Mouse (Mus musculus) kidney, embryonic 16.5 days (tissue): ENCODE data around the gene Hbb-y. TPM values are rescaled to one million over a fixed set of nuclear protein-coding genes. Genes with fewer than 3 reads are reported as not detected.
A peak's percentile ranks its signal among the peaks of the same experiment; 100 is the strongest.

ENCODE experiments used
- ATAC-seq: fragments of 200-750 bp; cut with Nextera tagmentation; 2 replicates; pipeline ENCODE4 v1.8.0; 2017; ENCODE audit warnings: moderate TSS enrichment; ENCODE audit not compliant: low FRiP score, low TSS enrichment
- H3K27ac ChIP-seq: fragments of 300-500 bp; sonication (generic); 2 replicates; pipeline ENCODE4 v1.5.1; 2014; ENCODE audit warnings: low read length
- H3K27me3 ChIP-seq: fragments of 300-500 bp; sonication (generic); 2 replicates; pipeline ENCODE4 v1.6.1; 2014; ENCODE audit warnings: low read length, control low read depth, mixed read lengths; ENCODE audit not compliant: insufficient read depth
- H3K36me3 ChIP-seq: fragments of 300-500 bp; sonication (generic); 2 replicates; pipeline ENCODE4 v1.6.1; 2014; ENCODE audit warnings: low read length, control low read depth, mixed read lengths; ENCODE audit not compliant: insufficient read depth
- H3K4me1 ChIP-seq: fragments of 300-500 bp; sonication (generic); 2 replicates; pipeline ENCODE4 v1.6.1; 2014; ENCODE audit warnings: low read length, control low read depth, mixed read lengths; ENCODE audit not compliant: insufficient read depth
- H3K4me2 ChIP-seq: fragments of 300-500 bp; sonication (generic); replicated peaks from 2 replicates; pipeline ENCODE4 v1.6.1; 2014; ENCODE audit warnings: low read depth, low read length
- H3K4me3 ChIP-seq: fragments of 300-500 bp; sonication (generic); 2 replicates; pipeline ENCODE4 v1.5.1; 2014; ENCODE audit warnings: mild to moderate bottlenecking, low read length
- H3K9ac ChIP-seq: fragments of 300-500 bp; sonication (generic); replicated peaks from 2 replicates; pipeline ENCODE4 v1.6.1; 2014; ENCODE audit warnings: low read length
- H3K9me3 ChIP-seq: fragments of 300-500 bp; sonication (generic); 2 replicates; pipeline ENCODE4 v1.6.1; 2016; ENCODE audit warnings: low read length, control low read depth
- WGBS: fragments of 180-500 bp; shearing (Covaris S2); extraction: QIAGEN DNeasy Blood & Tissue Kit; methylation state at CpG from one replicate; pipeline ENCODE4 v1.1.7; 2014; 5-methylcytosine and 5-hydroxymethylcytosine counted together
- polyA plus RNA-seq: library from polyadenylated mRNA; unstranded; fragments of >200 nt; fragmentation: Nextera tagmentation; extraction: Ambion mirVana; gene quantifications from 2 replicates; pipeline ENCODE4 v1.2.1, GENCODE M21; 2015

The Hbb-y gene
- polyA plus RNA-seq, result 50.5 and 57.1 TPM in 2 replicates

GRCm38 (mm10) chr7:103853090-103853489 lies at the start of gene Hbb-y:
Hbb-y (minus strand) TSS chr7:103853216.
- ATAC-seq, result no peak
- no peaks in the 10 kb centered on the region for H3K9me3 ChIP-seq
- 71% methylated on average over 2 of the region's 2 CpGs for WGBS
- H3K4me3 ChIP-seq, result no peak within 1 kb of the TSS
- H3K4me2 ChIP-seq, result no peak within 1 kb of the TSS
- H3K4me1 ChIP-seq, result no peaks in the 10 kb centered on the region
- H3K27ac ChIP-seq, result no peak within 1 kb of the TSS
- H3K9ac ChIP-seq, result no peak within 1 kb of the TSS
- H3K36me3 ChIP-seq, result no peaks in the 10 kb centered on the region
- H3K27me3 ChIP-seq, result no peaks in the 10 kb centered on the region

GRCm38 (mm10) chr7:103894385-103894784 lies 41.4 kb upstream of the Hbb-y start, which contains the start of gene Olfr64:
Olfr64 (minus strand) TSS chr7:103894485.
- Histone ChIP-seq H3K4me2 (no peak within 1 kb of the TSS), H3K9me3 (no peaks in the 10 kb centered on the region), H3K4me3 (no peak within 1 kb of the TSS), H3K36me3 (no peaks in the 10 kb centered on the region), H3K9ac (no peak within 1 kb of the TSS), H3K27ac (no peak within 1 kb of the TSS), H3K27me3 (no peaks in the 10 kb centered on the region), H3K4me1 (no peaks in the 10 kb centered on the region)
- no peak for ATAC-seq
- WGBS, result 63% methylated on average over 1 of the region's 1 CpGs

- Histone ChIP-seq H3K4me1 (no peaks in the 10 kb centered on the region), H3K36me3 (no peaks in the 10 kb centered on the region), H3K9me3 (no peaks in the 10 kb centered on the region), H3K4me2 (no peak within 1 kb of the TSS), H3K9ac (no peak within 1 kb of the TSS), H3K27me3 (no peaks in the 10 kb centered on the region), H3K4me3 (no peak within 1 kb of the TSS), H3K27ac (no peak within 1 kb of the TSS)
- no peak for ATAC-seq
Measured at GRCm38 (mm10) chr7:103886152-103886551, 33.1 kb upstream of the Hbb-y start, which contains the start of gene Olfr66. Olfr66 (minus strand) TSS chr7:103886252.

GRCm38 (mm10) chr7:103877093-103877492 lies 24.1 kb upstream of the Hbb-y start:
- WGBS, result 89% methylated on average over 2 of the region's 2 CpGs
- H3K4me3 ChIP-seq, result no peak overlapping the region
- no peak for ATAC-seq
- H3K27me3 ChIP-seq, result no peaks in the 10 kb centered on the region
- H3K4me2 ChIP-seq, result no peak overlapping the region
- no peak overlapping the region for H3K27ac ChIP-seq
- H3K9me3 ChIP-seq, result no peaks in the 10 kb centered on the region
- no peak overlapping the region for H3K9ac ChIP-seq
- H3K36me3 ChIP-seq, result no peaks in the 10 kb centered on the region
- H3K4me1 ChIP-seq, result no peaks in the 10 kb centered on the region

GRCm38 (mm10) chr7:103874451-103874850 lies 21.4 kb upstream of the Hbb-y start:
- no peaks in the 10 kb centered on the region for H3K4me1 ChIP-seq
- no peaks in the 10 kb centered on the region for H3K9me3 ChIP-seq
- no peak for ATAC-seq
- H3K27me3 ChIP-seq, result no peaks in the 10 kb centered on the region
- 53% methylated on average over 5 of the region's 5 CpGs for WGBS
- H3K36me3 ChIP-seq, result no peaks in the 10 kb centered on the region
- no peak overlapping the region for H3K4me2 ChIP-seq
- no peak overlapping the region for H3K9ac ChIP-seq
- H3K4me3 ChIP-seq, result no peak overlapping the region
- H3K27ac ChIP-seq, result no peak overlapping the region

GRCm38 (mm10) chr7:103873064-103873463 lies 20.0 kb upstream of the Hbb-y start:
- H3K9me3 ChIP-seq, result no peaks in the 10 kb centered on the region
- no peak overlapping the region for H3K4me2 ChIP-seq
- H3K9ac ChIP-seq, result no peak overlapping the region
- no peak overlapping the region for H3K27ac ChIP-seq
- H3K27me3 ChIP-seq, result no peaks in the 10 kb centered on the region
- no peaks in the 10 kb centered on the region for H3K4me1 ChIP-seq
- H3K36me3 ChIP-seq, result no peaks in the 10 kb centered on the region
- no peak overlapping the region for H3K4me3 ChIP-seq
- 6% methylated on average over 1 of the region's 1 CpGs for WGBS
- ATAC-seq, result no peak

- Histone ChIP-seq H3K4me3 (no peak overlapping the region), H3K27me3 (no peaks in the 10 kb centered on the region), H3K4me2 (no peak overlapping the region), H3K27ac (no peak overlapping the region), H3K9me3 (no peaks in the 10 kb centered on the region), H3K4me1 (no peaks in the 10 kb centered on the region), H3K9ac (no peak overlapping the region), H3K36me3 (no peaks in the 10 kb centered on the region)
- ATAC-seq, result no peak
Measured at GRCm38 (mm10) chr7:103870667-103871066, 17.7 kb upstream of the Hbb-y start.

- H3K9ac ChIP-seq, result no peak overlapping the region
- no peaks in the 10 kb centered on the region for H3K9me3 ChIP-seq
- no peaks in the 10 kb centered on the region for H3K4me1 ChIP-seq
- H3K4me2 ChIP-seq, result no peak overlapping the region
- H3K36me3 ChIP-seq, result no peaks in the 10 kb centered on the region
- no peaks in the 10 kb centered on the region for H3K27me3 ChIP-seq
- no peak overlapping the region for H3K27ac ChIP-seq
- H3K4me3 ChIP-seq, result no peak overlapping the region
- ATAC-seq, result peak; percentile 54; the same call in 1 of the 2 replicates
Measured at GRCm38 (mm10) chr7:103865716-103866115, 12.7 kb upstream of the Hbb-y start.

GRCm38 (mm10) chr7:103861531-103861930 lies 8.5 kb upstream of the Hbb-y start:
- H3K4me3 ChIP-seq, result no peak overlapping the region
- no peaks in the 10 kb centered on the region for H3K36me3 ChIP-seq
- no peak overlapping the region for H3K27ac ChIP-seq
- no peaks in the 10 kb centered on the region for H3K9me3 ChIP-seq
- no peak overlapping the region for H3K4me2 ChIP-seq
- no peaks in the 10 kb centered on the region for H3K4me1 ChIP-seq
- ATAC-seq, result no peak
- no peaks in the 10 kb centered on the region for H3K27me3 ChIP-seq
- H3K9ac ChIP-seq, result no peak overlapping the region
- 83% methylated on average over 3 of the region's 3 CpGs for WGBS

- 57% methylated on average over 1 of the region's 1 CpGs for WGBS
- Histone ChIP-seq H3K36me3 (no peaks in the 10 kb centered on the region), H3K4me1 (no peaks in the 10 kb centered on the region), H3K27me3 (no peaks in the 10 kb centered on the region), H3K9me3 (no peaks in the 10 kb centered on the region), H3K4me3 (no peak overlapping the region), H3K4me2 (no peak overlapping the region), H3K27ac (no peak overlapping the region), H3K9ac (no peak overlapping the region)
- ATAC-seq, result peak; percentile 67
Measured at GRCm38 (mm10) chr7:103860855-103861254, 7.8 kb upstream of the Hbb-y start.
